Mouse (Mus musculus) forebrain, embryonic 13.5 days (tissue): ENCODE data around the gene Plcz1. TPM values are rescaled to one million over a fixed set of nuclear protein-coding genes. Genes with fewer than 3 reads are reported as not detected.

Experiments used
- polyA plus RNA-seq: library from polyadenylated mRNA; unstranded; fragments of >200 nt; fragmentation: Nextera tagmentation; extraction: Ambion mirVana; gene quantifications from 2 replicates; pipeline ENCODE4 v1.2.1, GENCODE M21; 2015

Plcz1 gene
- polyA plus RNA-seq, 1 experiment from 2014 or later, result not detected

Other genes starting within 250 kb of the Plcz1 start
- gene Capza3, start 205 bp downstream of the Plcz1 start, polyA plus RNA-seq, result not detected in 2 replicates